Mouse (Mus musculus) limb, embryonic 14.5 days (tissue): ENCODE data around the gene Hist1h2be. TPM values are rescaled to one million over a fixed set of nuclear protein-coding genes. Genes with fewer than 3 reads are reported as not detected.
"Not testable (repeated sequence)": the region's sequence is repeated elsewhere in the genome, so short reads cannot be mapped to it uniquely, and the experiment has no call there.

Experiments used
- ATAC-seq: fragments of 200-750 bp; cut with Nextera tagmentation; 2 replicates; pipeline ENCODE4 v1.8.0; 2017; ENCODE audit warnings: low read depth, moderate number of reproducible peaks, moderate TSS enrichment; ENCODE audit not compliant: low FRiP score
- DNase-seq: peaks from one replicate; pipeline ENCODE4 v3.0.0-alpha.2; 2015; ENCODE audit warnings: low spot score
- H3K27ac ChIP-seq: fragments of 300-500 bp; sonication (generic); replicated peaks from 2 replicates; pipeline ENCODE4 v1.5.1; 2014; ENCODE audit warnings: low read depth, mild to moderate bottlenecking, low read length, moderate library complexity, mixed read lengths
- H3K27me3 ChIP-seq: fragments of 300-500 bp; sonication (generic); 2 replicates; pipeline ENCODE4 v1.6.1; 2014; ENCODE audit warnings: low read length, mixed read lengths; ENCODE audit not compliant: control insufficient read depth, insufficient read depth
- H3K36me3 ChIP-seq: fragments of 300-500 bp; sonication (generic); 2 replicates; pipeline ENCODE4 v1.6.1; 2014; ENCODE audit warnings: mild to moderate bottlenecking, low read length, moderate library complexity, mixed read lengths; ENCODE audit not compliant: control insufficient read depth, insufficient read depth
- H3K4me1 ChIP-seq: fragments of 300-500 bp; sonication (generic); 2 replicates; pipeline ENCODE4 v1.6.1; 2014; ENCODE audit warnings: antibody characterized with exemption, low read length, mixed read lengths; ENCODE audit not compliant: control insufficient read depth, insufficient read depth
- H3K4me2 ChIP-seq: fragments of 300-500 bp; sonication (generic); replicated peaks from 2 replicates; pipeline ENCODE4 v1.6.1; 2014; ENCODE audit warnings: low read depth, mild to moderate bottlenecking, low read length, moderate library complexity; ENCODE audit not compliant: severe bottlenecking
- H3K4me3 ChIP-seq: fragments of 300-500 bp; sonication (generic); replicated peaks from 2 replicates; pipeline ENCODE4 v1.5.1; 2014; ENCODE audit warnings: low read length
- H3K9ac ChIP-seq: fragments of 300-500 bp; sonication (generic); 2 replicates; pipeline ENCODE4 v1.6.1; 2014; ENCODE audit warnings: mild to moderate bottlenecking, low read depth, low read length, moderate library complexity; ENCODE audit not compliant: severe bottlenecking
- H3K9me3 ChIP-seq: fragments of 300-500 bp; sonication (generic); 2 replicates; pipeline ENCODE4 v1.6.1; 2016; ENCODE audit warnings: low read length; ENCODE audit not compliant: control insufficient read depth
- POLR2A ChIP-seq: fragments of 200-500 bp; IDR thresholded peaks from 2 replicates; pipeline ENCODE4 v1.8.0; 2012; ENCODE audit warnings: inconsistent platforms, mild to moderate bottlenecking, moderate library complexity, borderline replicate concordance; ENCODE audit not compliant: insufficient read depth, insufficient read length; ENCODE audit errors: extremely low read depth
- WGBS: fragments of 180-500 bp; shearing (Covaris S2); extraction: QIAGEN DNeasy Blood & Tissue Kit; methylation state at CpG from one replicate; pipeline ENCODE4 v1.1.7; 2014; 5-methylcytosine and 5-hydroxymethylcytosine counted together
- polyA plus RNA-seq, 2 experiments: library from polyadenylated mRNA; depleted of rRNA in 1 of 2; stranded (reverse) in 1 of 2; unstranded in 1 of 2; fragments of >200 nt; fragmentation: Nextera tagmentation in 1 of 2; extraction: Ambion mirVana in 1 of 2; gene quantifications; 2 replicates each; pipeline versions ENCODE4 v1.2.1 to v1.2.3; 2012 to 2014

Hist1h2be gene
- polyA plus RNA-seq, 2 experiments, result 1.5 to 3.0 TPM

GRCm38 (mm10) chr13:23561883-23562659 is 58.9 kb downstream of the Hist1h2be start, which contains the start of gene Hist1h3e:
TSS of gene Hist1h3e (minus strand) at chr13:23562369.
- not testable (repeated sequence) for H3K27me3 ChIP-seq, H3K4me1 ChIP-seq, H3K36me3 ChIP-seq, H3K9me3 ChIP-seq
- Histone ChIP-seq H3K4me3 (peak within 1 kb of the TSS; percentile 39), H3K9ac (peak within 1 kb of the TSS; percentile 51), H3K27ac (peak within 1 kb of the TSS; percentile 98), H3K4me2 (peak within 1 kb of the TSS; percentile 64)
- peak; percentile 99; the same call in 1 of the 2 replicates for TF ChIP-seq POLR2A
- 0% methylated on average over 39 of the region's 67 CpGs for WGBS
- ATAC-seq (peak; percentile 91), DNase-seq (peak; percentile 98)

- Histone ChIP-seq H3K4me2 (peak overlapping the region; percentile 64), H3K9ac (peak overlapping the region; percentile 51; the same call in 1 of the 2 replicates)
Observed at GRCm38 (mm10) chr13:23561531-23561882, 59.4 kb downstream of the Hist1h2be start.

GRCm38 (mm10) chr13:23560699-23561098 is 60.2 kb downstream of the Hist1h2be start:
- not testable (repeated sequence) for H3K9ac ChIP-seq, H3K4me3 ChIP-seq, H3K9me3 ChIP-seq, H3K27me3 ChIP-seq, ATAC-seq, H3K36me3 ChIP-seq, H3K4me1 ChIP-seq, DNase-seq, H3K4me2 ChIP-seq
- WGBS, result 31% methylated on average over 2 of the region's 2 CpGs
- H3K27ac ChIP-seq, result peak overlapping the region; percentile 26; the same call in 1 of the 2 replicates

More at GRCm38 (mm10) chr13:23561531-23561882, 59.4 kb downstream of the Hist1h2be start:
- WGBS, result 0% methylated on average over 2 of the region's 5 CpGs
- not testable (repeated sequence) for ATAC-seq, H3K27me3 ChIP-seq, H3K36me3 ChIP-seq, H3K9me3 ChIP-seq, H3K4me1 ChIP-seq, DNase-seq
- peak overlapping the region; percentile 98; the same call in 1 of the 2 replicates for H3K27ac ChIP-seq
- H3K4me3 ChIP-seq, result peak overlapping the region; percentile 39

GRCm38 (mm10) chr13:23556906-23557305 is 64.0 kb downstream of the Hist1h2be start:
- Histone ChIP-seq H3K4me2 (peak overlapping the region; percentile 94; the same call in 1 of the 2 replicates), H3K9me3 (no peaks in the 10 kb centered on the region), H3K36me3 (no peaks in the 10 kb centered on the region), H3K27ac (peak overlapping the region; percentile 59; the same call in 1 of the 2 replicates), H3K4me1 (peaks cover 17% of the 10 kb centered on the region), H3K4me3 (no peak overlapping the region), H3K9ac (no peak overlapping the region), H3K27me3 (no peaks in the 10 kb centered on the region)
- no peak for DNase-seq
- TF ChIP-seq POLR2A, result no peak
- WGBS, result 65% methylated on average over 3 of the region's 3 CpGs
- no peak for ATAC-seq

GRCm38 (mm10) chr13:23555839-23556416 is 65.0 kb downstream of the Hist1h2be start:
- WGBS, result 0% methylated on average over 18 of the region's 18 CpGs
- Histone ChIP-seq H3K27me3 (no peaks in the 10 kb centered on the region), H3K4me1 (peaks cover 18% of the 10 kb centered on the region), H3K4me3 (peak overlapping the region; percentile 51), H3K9me3 (no peaks in the 10 kb centered on the region), H3K4me2 (peak overlapping the region; percentile 94), H3K36me3 (no peaks in the 10 kb centered on the region), H3K27ac (peak overlapping the region; percentile 97), H3K9ac (peak overlapping the region; percentile 73)
- peak; percentile 94; the same call in 1 of the 2 replicates for TF ChIP-seq POLR2A
- DNase-seq (peak; percentile 98), ATAC-seq (peak; percentile 75)
